Mouse (Mus musculus): ENCODE measurements around the gene Lims1. TPM values are rescaled to one million over a fixed set of nuclear protein-coding genes. Genes with fewer than 3 reads are reported as not detected.
A peak's percentile ranks its signal among the peaks of the same experiment; 100 is the strongest.

Gene Lims1
- polyA plus RNA-seq, 1 experiment, result 1.4 TPM

DNA sequence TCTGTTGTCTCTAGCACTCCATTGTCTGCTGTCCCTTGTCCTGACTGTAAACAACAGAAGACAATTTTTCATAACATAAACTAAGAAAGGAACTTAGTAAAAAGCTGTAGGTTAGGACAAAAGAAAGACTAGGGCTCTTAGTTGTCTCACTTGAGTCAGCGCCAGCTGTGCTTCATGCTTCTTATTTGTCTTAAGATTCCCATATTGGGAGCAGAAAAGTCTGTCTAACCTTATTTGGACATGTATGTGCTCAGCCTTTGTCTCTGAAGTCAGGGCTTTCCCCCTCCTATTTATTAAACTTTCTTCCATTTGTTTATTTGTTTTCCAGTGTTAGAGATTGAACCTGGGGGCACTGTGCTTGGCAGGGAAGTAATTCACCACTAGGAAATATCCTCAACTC is 12.9 kb downstream of the Lims1 start:
- TF ChIP-seq GATA1 (IDR thresholded peaks at IDR 0.05; ENCODE audit: low read length), result no peak

DNA sequence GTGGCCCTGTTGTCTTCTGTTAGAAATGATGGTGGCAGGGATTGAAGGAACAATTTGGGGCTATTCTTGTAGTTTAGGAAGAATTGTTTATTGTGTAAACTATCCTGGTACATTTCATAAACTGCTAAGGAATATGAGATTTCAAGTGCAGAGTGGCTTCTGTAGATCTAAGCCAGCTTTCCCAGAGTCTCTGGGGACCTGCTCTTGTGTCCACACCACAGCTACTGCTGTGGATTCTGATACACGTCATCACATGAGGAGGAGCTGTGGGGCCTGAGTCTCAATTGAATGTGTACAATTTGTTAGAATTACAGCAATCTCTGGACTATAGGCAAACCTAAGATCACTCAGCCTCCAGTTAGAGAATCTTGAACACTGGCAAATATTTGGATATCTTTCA is 15.3 kb downstream of the Lims1 start:
- TF ChIP-seq GATA1 (IDR thresholded peaks at IDR 0.05; ENCODE audit: low read length), result no peak

DNA sequence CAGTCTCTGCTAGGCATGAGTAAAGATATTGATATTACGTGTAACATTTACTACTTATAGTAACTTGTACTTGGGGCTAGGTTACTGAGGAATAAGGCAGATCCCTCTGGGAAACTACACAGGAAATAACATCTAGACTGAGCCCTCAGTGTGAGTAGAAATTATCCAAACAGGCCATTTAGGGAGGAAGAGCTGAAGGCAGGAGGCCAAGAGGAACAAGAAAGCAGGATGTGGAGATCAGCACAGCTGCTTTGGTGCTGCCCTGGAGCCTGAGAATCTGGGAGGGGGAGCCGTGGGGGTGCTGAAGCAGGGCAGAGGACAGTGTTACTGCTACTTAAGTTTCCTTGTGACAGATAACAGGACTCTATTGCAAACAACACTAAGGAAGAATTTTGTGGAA is 18.4 kb downstream of the Lims1 start:
- TF ChIP-seq GATA1 (IDR thresholded peaks at IDR 0.05; ENCODE audit: low read length), result no peak

DNA sequence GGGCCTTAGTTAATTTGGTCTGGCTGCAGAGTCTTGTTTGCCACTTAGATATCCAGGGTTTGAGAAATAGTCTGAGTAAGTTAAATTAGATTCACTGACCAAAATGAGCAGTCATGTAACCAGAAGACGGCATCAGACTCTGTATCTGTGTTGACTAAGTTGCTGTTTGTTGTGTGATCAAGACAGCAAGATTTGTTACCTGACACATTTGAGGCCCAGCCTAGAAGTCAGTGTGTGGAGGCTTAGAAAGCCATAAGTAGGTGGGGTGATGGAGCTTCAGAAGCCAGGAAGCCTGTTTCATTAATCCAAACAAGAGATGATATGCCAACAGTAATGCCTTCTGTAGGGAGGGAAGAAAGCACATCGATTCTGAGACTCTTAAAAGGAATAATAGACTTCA is 18.9 kb downstream of the Lims1 start:
- TF ChIP-seq GATA1 (IDR thresholded peaks at IDR 0.05; ENCODE audit: low read length), result no peak

DNA sequence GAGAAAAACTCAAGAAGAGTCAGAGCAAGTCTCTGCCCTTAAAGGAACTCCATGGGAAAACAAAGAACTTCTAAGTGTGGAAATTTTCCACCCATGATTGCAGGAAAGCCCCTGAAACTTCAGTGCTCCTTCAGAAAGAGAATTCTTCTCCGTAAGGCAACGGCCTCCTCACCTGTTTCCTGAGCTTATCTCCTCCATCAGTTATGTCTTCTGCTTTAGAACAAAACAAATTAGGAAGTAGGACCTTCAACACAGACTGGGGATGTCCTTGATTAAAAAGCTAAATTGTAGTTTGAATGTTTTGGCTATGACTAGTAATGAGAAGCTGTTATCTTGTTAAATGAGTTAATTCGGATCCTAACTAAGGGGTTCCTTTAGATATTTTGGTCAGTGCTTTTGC is 20.3 kb downstream of the Lims1 start:
- no peak for TF ChIP-seq GATA1 (IDR thresholded peaks at IDR 0.05; ENCODE audit: low read length)

DNA sequence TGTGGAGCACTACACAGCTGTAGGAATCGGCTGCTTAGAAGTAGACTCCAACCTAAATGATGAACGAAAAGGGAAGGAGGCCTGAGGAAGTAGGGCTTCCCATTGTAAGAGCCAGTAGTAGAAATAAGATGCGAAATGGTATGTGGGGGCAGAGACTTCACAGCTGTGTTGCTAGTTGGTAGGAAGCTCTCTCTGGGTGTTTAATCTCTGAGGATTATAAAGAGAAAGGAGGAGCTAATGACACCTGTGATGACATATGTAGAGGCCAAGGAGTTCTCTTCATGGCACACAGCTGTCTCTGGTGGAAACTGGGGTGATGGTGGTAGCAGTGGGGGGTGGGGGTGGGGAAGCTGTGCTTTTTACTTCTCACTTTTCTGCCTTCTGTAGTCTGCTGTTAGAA is 27.3 kb downstream of the Lims1 start:
- TF ChIP-seq GATA1 (IDR thresholded peaks at IDR 0.05; ENCODE audit: low read length), result no peak

DNA sequence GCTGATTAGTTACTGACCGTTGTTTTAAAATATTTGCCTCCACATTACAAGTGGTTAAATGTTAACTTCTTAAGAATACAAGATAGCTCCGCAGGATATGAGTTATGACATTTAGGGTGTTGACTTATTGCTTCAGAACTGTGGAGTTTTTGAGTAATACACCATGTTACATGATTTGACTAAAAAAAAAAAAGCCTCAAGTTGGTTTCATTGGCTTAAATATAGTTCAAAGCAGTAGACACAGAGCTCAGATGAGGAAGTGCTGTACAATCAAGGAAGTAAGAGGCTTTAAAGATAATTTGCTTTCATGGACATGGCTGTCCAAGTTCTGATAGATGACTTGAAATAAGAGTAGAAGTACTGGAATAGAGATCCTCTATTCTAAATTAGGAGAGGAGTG is 28.4 kb downstream of the Lims1 start:
- no peak for TF ChIP-seq GATA1 (IDR thresholded peaks at IDR 0.05; ENCODE audit: low read length)

DNA sequence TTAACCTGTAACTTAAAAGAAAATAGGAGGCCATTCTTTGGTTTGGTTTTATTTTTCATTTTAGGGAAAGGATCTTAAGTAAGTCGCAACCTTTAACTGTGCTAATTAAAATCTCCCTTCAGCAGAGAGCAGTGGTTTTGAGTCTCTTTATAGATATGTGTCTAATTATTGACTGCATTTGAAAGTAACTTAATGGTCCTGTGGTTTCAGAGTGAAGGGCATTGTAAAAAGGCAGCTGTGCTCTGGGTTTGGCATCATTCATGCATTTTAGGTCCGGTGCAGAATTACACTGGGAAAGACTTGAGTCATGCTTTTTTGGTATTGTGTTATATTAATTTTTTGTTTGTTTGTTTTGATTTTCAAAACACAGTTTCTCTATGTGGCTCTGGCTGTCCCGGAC is 29.1 kb downstream of the Lims1 start:
- no peak for TF ChIP-seq GATA1 (IDR thresholded peaks at IDR 0.05; ENCODE audit: low read length)

DNA sequence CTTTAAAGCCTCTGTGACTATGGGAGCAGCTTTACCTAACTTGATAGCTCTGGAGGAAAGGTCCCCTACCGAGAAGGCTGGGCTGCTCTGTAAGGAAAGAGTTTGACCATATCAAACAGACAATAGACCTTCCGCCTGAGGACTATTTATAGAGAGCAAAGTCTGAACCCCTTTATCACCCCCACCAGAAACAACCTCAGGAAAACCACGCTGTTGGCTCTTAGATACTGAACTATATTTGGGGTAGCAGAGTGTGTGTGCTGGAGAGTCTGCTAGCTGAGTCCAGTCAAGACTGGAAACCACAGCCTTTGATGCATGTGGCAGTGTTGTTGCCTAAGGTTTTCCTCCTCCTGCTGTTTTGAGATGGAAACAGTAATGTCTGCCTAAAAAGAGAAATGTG is 31.3 kb downstream of the Lims1 start:
- TF ChIP-seq GATA1 (IDR thresholded peaks at IDR 0.05; ENCODE audit: low read length), result peak; percentile 51

DNA sequence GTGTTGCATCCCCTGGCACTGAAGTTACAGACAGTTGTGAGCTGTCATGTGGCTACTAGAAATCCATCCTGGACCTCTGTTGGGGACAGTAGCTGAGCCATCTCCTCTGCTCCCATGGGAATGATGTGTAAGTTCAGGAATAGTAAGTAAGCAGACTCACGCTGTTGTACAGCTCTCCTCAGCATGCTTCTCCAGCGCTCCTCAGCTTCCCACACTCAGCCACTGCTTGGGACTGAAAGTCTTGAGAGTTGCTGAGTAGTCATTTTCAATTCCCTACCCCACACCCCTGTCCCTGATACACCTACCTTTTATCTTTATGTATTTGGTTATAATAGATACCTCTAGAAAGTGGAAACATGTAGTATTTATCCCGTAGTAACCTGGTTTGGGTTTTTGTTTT is 33.2 kb downstream of the Lims1 start:
- TF ChIP-seq GATA1 (IDR thresholded peaks at IDR 0.05; ENCODE audit: low read length), result no peak

DNA sequence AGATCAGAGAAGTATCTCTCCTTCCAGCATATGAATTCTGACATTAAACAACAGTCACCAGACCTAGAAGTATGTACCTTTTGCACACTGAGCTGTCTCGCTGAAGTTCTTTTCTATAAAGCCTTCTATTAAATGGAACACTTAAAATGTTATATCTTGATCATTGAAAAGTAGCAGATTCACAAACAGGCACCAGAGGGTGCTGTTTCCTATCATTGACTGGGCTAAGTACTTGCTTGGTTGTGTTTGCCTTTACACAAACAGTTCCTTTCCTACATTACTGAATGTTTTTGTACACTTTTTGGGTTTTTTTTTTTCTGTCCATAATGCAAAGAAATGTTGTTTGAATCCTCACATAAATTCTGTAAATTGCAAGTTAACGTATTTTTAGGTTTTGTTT is 35.9 kb downstream of the Lims1 start:
- TF ChIP-seq GATA1 (IDR thresholded peaks at IDR 0.05; ENCODE audit: low read length), result no peak

DNA sequence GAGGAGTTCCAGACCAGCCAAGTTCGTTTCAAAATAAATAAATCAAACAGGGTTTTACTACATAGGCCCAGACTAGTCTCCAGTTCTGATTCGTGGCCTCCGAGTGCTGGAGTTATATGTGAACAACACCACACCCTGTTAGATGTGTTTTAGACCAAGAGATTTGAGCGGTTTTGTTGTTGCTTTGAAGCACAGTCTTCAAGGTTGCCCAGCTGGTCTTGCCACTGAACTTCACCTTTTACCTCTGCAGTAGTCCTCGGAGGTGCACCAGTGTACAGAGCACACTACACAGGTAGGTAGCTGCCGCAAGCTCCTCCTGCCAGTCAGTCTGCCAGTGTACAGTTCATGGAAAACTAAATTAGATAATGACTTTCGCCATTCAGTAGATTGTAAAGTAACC is 36.7 kb downstream of the Lims1 start:
- no peak for TF ChIP-seq GATA1 (IDR thresholded peaks at IDR 0.05; ENCODE audit: low read length)

DNA sequence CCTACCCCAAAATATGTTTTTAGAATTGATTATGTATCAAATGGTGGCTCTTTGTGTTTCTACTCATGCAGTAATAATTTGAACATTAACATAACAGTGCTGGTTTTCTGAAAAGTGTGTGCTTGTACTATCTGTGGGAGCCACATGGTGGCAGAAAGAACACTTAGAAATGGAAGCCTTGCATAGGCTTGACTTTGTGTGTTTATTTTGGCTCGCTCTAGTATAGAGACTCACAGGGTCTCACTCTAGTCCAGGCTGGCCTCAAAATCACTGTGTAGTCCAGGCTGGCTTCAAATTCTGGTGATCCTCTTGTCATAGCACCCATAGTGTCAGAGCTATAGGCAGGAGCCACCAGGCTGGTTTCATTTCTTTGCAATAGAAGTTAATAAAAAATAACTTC is 39.5 kb downstream of the Lims1 start:
- TF ChIP-seq GATA1 (IDR thresholded peaks at IDR 0.05; ENCODE audit: low read length), result no peak

DNA sequence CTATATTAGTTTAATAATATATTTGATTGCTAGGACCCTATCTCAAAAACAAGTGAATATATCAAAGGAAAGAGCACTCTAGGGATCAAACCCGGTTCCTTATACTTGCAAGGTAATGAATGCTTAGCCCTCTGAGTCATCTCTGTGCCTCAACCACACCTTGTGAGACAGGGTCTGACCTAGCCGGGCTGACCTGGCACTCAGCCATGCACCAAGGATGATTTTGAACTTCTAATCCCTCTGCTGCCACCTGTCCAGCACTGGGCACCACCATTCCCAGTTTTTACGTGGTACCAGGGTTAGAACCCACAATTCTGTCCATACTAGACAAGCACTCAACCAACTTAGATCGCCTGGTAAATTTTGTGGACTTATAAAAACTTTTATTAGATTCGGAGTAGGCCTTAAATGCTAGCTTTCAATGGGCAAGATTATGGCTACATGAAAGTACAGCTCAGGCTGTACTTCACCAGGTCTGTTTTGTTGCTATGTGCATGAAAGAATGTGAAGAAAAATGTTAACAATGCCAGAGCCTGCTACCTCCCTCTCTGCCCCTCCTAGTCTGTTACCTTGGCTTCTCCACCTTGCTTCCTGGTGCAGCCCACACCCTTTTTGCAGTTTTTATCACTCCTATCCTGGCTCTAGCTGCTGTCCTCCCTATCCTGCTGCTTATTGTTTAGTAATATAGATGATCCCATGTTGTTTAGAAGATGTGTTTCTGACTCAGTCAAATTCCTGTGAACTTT is 41.7 kb downstream of the Lims1 start:
- TF ChIP-seq GATA1 (IDR thresholded peaks at IDR 0.05; ENCODE audit: low read length), result no peak

DNA sequence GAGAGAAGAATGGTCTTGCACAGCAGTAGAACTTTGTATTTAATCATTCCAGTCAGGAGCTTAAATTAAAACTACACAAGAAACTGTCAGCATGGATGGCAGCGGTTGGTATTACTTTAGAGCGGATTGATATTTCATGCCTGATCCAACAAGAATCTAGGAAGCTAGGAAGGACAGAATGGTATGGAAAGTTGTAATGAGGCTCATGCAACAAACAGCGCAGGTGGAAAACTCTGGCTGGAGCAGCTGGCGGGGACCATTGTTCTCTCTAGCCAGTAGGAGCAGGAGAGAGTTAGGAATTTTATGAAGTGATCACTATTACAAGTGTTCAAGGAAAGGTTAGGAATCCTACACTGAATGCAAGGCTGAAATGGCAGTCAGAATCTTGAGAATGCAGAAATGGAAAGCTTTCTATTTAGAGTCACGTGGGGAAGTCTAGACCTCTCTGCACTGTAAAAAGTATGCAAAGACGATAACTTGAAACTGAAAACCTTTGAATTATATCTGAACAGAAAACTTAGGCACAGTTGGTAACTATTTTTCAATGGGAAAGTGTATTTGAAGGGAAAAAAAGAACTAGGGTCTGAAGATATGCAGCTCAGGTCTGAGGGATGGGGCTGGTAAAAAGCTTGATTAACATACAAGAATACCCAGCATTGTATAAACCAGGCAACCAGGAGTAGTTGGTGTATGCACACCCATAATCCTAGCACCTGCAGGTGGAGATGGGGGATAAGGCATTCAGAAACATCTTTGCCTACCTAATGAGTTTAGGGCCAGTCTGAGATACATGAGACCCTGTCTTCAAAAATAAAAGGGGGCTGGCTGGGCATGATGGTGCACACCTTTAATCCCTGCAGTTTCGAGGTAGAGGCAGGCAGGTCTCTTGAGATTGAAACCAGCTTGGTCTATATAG is 45.8 kb downstream of the Lims1 start:
- no peak for TF ChIP-seq GATA1 (IDR thresholded peaks at IDR 0.05; ENCODE audit: low read length)

DNA sequence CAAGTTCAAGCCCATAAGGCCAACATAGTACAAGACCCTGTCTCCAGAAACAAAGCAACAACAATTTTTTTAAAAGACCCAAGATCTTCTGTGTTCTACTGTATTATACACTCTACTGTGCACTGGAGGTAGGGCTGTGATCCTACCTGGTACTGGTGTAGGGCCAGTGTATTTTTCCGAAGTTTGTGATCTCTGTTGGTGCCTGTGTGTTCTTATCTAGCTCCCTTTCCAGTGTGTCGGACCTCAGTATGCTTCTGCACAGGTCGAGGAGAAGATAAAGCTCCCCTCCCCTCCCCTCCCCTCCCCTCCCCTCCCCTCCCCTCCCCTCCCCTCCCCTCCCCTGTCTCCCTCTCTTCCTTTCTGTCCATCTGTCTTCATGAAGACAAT is 46.4 kb downstream of the Lims1 start:
- TF ChIP-seq GATA1 (IDR thresholded peaks at IDR 0.05; ENCODE audit: low read length), result no peak

DNA sequence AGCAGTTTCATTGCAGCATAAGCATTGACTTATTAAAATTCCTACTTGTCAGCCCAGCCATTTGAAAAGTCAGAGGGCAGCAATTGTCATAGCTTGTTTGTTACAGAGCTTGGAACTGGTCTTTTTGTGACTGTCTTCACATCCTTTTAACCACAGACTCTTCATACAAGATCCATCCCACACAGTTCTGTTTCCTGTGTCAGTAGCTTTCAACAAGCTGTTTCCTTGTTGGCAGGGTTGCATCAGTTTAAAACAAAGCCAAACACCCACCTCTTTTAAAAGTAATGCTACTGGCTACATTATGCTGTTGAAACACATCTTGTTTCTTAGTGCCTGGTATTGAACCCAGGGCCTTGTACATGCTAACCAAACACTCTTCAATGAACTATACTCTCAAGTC is 46.9 kb downstream of the Lims1 start:
- no peak for TF ChIP-seq GATA1 (IDR thresholded peaks at IDR 0.05; ENCODE audit: low read length)
